Mouse (Mus musculus): ENCODE data around the gene Hint1. TPM values are rescaled to one million over a fixed set of nuclear protein-coding genes. Genes with fewer than 3 reads are reported as not detected.
A peak's percentile ranks its signal among the peaks of the same experiment; 100 is the strongest.
"Not testable (repeated sequence)": the region's sequence is repeated elsewhere in the genome, so short reads cannot be mapped to it uniquely, and the experiment has no call there.

Gene Hint1
- total RNA-seq (2021) = 100 to 1,000 TPM; 192 to 203 TPM
- long read RNA-seq, experiment 1, transcript Hint1-201 (3 exons, 636 nt) = major isoform, 118 of 124 reads
- long read RNA-seq, experiment 1, partial matches to known transcripts = 6 of 124 reads
- long read RNA-seq, experiment 1, other reads (novel, unspliced or antisense) = 0 of 124 reads
- long read RNA-seq, experiment 2, transcript Hint1-201 (3 exons, 636 nt) = major isoform, 125 of 131 reads
- long read RNA-seq, experiment 2, partial matches to known transcripts = 6 of 131 reads
- long read RNA-seq, experiment 2, other reads (novel, unspliced or antisense) = 0 of 131 reads

- DNase-seq (ENCODE audit: low spot score) = peak; percentile 91
Measured at GRCm38 (mm10) chr11:54866119-54867048, at the start of gene Hint1. Hint1 (plus strand) TSS chr11:54866383.

- DNase-seq (ENCODE audit: low spot score) = no peak
Measured at GRCm38 (mm10) chr11:54817449-54817848, 48.7 kb upstream of the Hint1 start.

GRCm38 (mm10) chr11:54819489-54819888, 46.7 kb upstream of the Hint1 start:
- DNase-seq (ENCODE audit: low spot score) = no peak

- DNase-seq (ENCODE audit: low spot score) = no peak
Measured at GRCm38 (mm10) chr11:54823467-54823866, 42.7 kb upstream of the Hint1 start.

- DNase-seq (ENCODE audit: low spot score) = no peak
Measured at GRCm38 (mm10) chr11:54825774-54826173, 40.4 kb upstream of the Hint1 start.

- DNase-seq (ENCODE audit: low spot score) = no peak
Measured at GRCm38 (mm10) chr11:54826819-54827218, 39.4 kb upstream of the Hint1 start.

GRCm38 (mm10) chr11:54833833-54834232, 32.4 kb upstream of the Hint1 start:
- no peak for DNase-seq (ENCODE audit: low spot score)

- DNase-seq (ENCODE audit: low spot score) = no peak
Measured at GRCm38 (mm10) chr11:54834596-54834995, 31.6 kb upstream of the Hint1 start.

- peak; percentile 53 for DNase-seq (ENCODE audit: low spot score)
Measured at GRCm38 (mm10) chr11:54836106-54836505, 30.1 kb upstream of the Hint1 start.

- no peak for DNase-seq (ENCODE audit: low spot score)
Measured at GRCm38 (mm10) chr11:54839696-54840095, 26.5 kb upstream of the Hint1 start.

- no peak for DNase-seq (ENCODE audit: low spot score)
Measured at GRCm38 (mm10) chr11:54840891-54841290, 25.3 kb upstream of the Hint1 start.

- DNase-seq (ENCODE audit: low spot score) = no peak
Measured at GRCm38 (mm10) chr11:54844424-54844823, 21.8 kb upstream of the Hint1 start.

GRCm38 (mm10) chr11:54844959-54845358, 21.2 kb upstream of the Hint1 start:
- no peak for DNase-seq (ENCODE audit: low spot score)

- DNase-seq (ENCODE audit: low spot score) = no peak
Measured at GRCm38 (mm10) chr11:54845470-54846442, 20.4 kb upstream of the Hint1 start.

GRCm38 (mm10) chr11:54849961-54850758, 16.0 kb upstream of the Hint1 start:
- no peak for DNase-seq (ENCODE audit: low spot score)

GRCm38 (mm10) chr11:54851656-54852055, 14.5 kb upstream of the Hint1 start:
- no peak for DNase-seq (ENCODE audit: low spot score)

GRCm38 (mm10) chr11:54858880-54859279, 7.3 kb upstream of the Hint1 start:
- not testable (repeated sequence) for DNase-seq (ENCODE audit: low spot score)

GRCm38 (mm10) chr11:54859322-54860165, 6.6 kb upstream of the Hint1 start:
- DNase-seq (ENCODE audit: low spot score) = no peak

GRCm38 (mm10) chr11:54860256-54861038, 5.7 kb upstream of the Hint1 start, which contains the start of gene Lyrm7:
Lyrm7 (minus strand) TSS chr11:54860916.
- DNase-seq (ENCODE audit: low spot score) = peak; percentile 98

All from gastrocnemius, adult 18-20 months (tissue).